Mouse (Mus musculus) cortical plate, adult 2 months (tissue): ENCODE results near the gene Gipc1.

Experiments
- CTCF ChIP-seq: fragments of 200-500 bp; IDR thresholded peaks from 2 replicates; pipeline ENCODE4 v1.5.1; 2011; ENCODE audit warnings: mild to moderate bottlenecking, control low read depth, low read length; ENCODE audit not compliant: insufficient read depth; ENCODE audit errors: extremely low read depth
- POLR2A ChIP-seq: fragments of 200-500 bp; IDR thresholded peaks from 2 replicates; pipeline ENCODE4 v1.6.1; 2011; ENCODE audit warnings: mild to moderate bottlenecking, low read length, control low read depth; ENCODE audit not compliant: insufficient read depth; ENCODE audit errors: extremely low read depth

GRCm38 (mm10) chr8:83622389-83622989, 30.0 kb upstream of the Gipc1 start:
- TF ChIP-seq CTCF: peak; percentile 86
- peak; percentile 61; the same call in 1 of the 2 replicates for TF ChIP-seq POLR2A
